Mouse (Mus musculus) cerebellum, postnatal 36 days (tissue): ENCODE measurements around the gene Mthfsd.
"Not testable (repeated sequence)": the region's sequence is repeated elsewhere in the genome, so short reads cannot be mapped to it uniquely, and the experiment has no call there.

Experiments
- DNase-seq, 2 experiments: peaks; one replicate each; pipeline ENCODE4 v3.0.0; 2021 to 2022; ENCODE audit warnings: mixed read lengths in 2 of 2

The Mthfsd gene

GRCm38 (mm10) chr8:121107668-121108656 is at the start of gene Mthfsd:
TSS of gene Mthfsd (minus strand) at chr8:121108392.
- peak; percentile 99 to 100 for DNase-seq

DNA sequence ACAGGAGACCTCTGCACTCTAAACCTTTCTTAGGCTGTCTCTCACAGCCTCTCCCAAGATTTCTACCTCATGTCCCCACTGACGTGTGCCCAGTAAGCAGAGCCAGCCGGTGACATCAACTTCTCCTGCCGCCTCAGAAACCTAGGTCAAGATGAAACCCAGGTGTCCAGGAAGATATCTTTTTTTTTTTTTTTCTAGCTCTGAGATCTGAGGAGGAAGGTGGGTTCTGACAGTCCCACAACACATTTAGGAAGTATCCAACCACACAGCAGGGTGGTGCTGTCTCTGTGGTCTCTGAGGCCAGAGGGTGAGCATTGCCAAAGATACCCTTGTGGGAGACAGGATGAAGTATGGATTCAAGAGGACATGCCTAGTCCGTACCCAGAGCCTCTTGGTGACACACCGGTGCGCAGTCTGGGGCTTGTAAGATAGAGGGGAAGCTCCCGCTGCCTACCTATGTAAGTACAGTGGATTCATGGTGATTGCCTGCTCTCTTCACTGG is 48.8 kb upstream of the Mthfsd start:
- DNase-seq = no peak

GRCm38 (mm10) chr8:121152394-121152793 is 44.2 kb upstream of the Mthfsd start:
- no peak for DNase-seq

- DNase-seq = no peak
Observed at GRCm38 (mm10) chr8:121148573-121149083, 40.4 kb upstream of the Mthfsd start.

- not testable (repeated sequence) for DNase-seq
Observed at GRCm38 (mm10) chr8:121145457-121146134, 37.4 kb upstream of the Mthfsd start.

- no peak for DNase-seq
Observed at GRCm38 (mm10) chr8:121136856-121137255, 28.7 kb upstream of the Mthfsd start.

- DNase-seq = no peak
Observed at GRCm38 (mm10) chr8:121134512-121134911, 26.3 kb upstream of the Mthfsd start.

DNA sequence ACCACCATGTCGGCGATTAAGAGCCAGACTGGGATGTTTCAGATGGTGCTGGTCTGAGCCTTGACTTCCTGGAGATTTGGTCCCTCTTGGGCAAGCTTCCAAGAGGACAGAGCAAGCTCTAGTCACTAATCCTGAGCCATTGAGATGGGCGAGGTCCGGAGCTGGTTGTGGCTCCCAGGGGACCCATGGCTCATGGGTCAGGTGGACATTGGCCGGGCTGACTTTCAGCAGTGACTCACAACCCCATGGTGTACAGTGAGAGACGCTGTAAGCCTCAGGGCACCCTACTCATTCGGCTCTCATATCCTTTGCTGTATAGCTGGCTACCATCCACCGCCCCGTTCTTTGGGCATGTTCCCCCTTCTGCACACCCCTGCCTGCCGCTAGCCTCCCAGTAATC is 25.9 kb upstream of the Mthfsd start:
- DNase-seq = no peak

DNA sequence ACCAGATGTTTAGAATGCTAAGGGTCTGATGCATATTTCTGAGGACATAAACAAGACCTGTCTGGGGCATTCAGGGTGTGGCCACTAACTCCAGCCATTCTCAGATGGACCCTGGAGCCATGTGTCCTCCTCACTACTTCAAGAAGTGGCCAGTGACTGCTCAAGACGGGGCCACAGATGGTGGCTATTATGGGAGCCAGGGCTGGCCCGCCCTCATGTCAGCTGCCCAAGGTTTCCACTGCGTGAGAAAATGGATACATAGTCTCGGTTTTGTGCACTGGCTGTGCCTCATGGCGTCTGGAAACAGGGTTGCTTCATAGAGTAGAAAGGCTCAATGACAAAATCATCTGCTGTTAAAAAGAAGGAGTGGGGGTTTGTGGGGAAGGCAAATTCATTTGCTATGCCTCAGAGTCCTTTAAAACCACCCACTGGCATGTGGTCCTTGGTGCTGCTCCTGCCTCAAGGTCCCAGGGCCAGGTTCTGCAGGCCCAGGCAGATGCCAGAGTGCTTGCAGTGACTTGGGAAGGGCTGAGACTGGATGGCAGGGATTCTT is 24.8 kb upstream of the Mthfsd start:
- no peak for DNase-seq

GRCm38 (mm10) chr8:121130522-121130921 is 22.3 kb upstream of the Mthfsd start:
- DNase-seq = no peak

- no peak for DNase-seq
Observed at GRCm38 (mm10) chr8:121129265-121129940, 21.2 kb upstream of the Mthfsd start.

DNA sequence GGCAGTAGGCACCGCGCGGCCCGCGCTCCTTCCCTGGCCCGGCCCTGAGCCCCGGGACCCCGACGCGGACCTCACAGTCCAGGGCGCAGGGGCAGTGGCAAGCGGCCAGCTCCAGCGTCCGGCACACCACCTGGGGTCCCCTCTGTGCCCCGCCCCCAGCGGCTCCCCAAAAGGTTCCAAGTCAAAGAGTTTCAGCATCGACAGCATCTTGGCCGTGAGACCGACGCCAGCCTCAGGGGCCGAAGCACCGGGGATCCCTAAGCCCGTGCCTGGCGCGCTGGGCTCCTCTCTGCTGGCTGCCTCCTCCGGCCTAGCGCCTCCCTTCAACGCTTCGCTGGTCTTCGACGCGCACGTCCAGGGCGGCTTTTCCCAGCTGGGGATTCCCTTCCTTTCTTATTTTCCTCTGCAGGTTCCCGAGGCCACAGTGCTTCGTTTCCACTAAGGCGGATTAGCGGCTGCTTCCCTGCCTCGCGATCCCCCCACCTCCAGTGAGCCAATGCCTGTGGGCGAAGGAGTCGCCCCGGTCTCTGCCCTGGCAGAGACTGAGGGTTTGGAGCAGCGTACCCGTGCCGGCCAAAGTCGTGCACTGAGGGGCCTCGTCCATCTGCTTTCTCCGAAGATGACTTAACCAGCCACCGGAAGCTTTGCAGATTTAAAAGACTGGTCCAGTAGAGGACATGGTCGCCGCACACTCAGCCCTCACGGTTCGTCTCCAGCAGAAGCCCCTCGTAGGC is 20.5 kb upstream of the Mthfsd start:
- no peak for DNase-seq

DNA sequence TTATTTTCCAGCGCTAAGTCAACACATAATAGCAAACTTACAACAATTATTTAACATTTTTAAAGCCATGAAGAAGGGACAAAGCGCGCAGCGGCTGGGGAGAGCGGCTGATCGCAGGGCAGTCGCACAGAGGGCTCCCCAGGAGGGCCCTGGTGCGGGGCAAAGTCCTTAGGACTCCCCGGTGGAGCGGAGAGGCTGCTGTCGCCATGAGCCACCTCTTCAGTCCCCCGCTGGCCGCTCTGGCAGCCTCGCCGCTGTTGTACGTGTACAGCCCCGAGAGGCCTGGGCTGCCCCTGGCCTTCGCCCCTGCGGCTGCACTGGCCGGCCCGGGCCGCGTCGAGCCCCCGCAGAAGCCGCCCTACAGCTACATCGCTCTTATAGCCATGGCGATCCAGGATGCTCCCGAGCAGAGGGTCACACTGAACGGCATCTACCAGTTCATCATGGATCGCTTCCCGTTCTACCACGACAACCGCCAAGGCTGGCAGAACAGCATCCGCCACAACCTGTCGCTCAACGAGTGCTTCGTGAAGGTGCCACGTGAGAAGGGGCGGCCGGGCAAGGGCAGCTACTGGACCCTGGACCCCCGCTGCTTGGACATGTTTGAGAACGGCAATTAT is 19.7 kb upstream of the Mthfsd start, which contains the start of gene Foxl1:
TSS of gene Foxl1 (plus strand) at position 185 of the 620 bp plus-strand sequence.
- DNase-seq = no peak

DNA sequence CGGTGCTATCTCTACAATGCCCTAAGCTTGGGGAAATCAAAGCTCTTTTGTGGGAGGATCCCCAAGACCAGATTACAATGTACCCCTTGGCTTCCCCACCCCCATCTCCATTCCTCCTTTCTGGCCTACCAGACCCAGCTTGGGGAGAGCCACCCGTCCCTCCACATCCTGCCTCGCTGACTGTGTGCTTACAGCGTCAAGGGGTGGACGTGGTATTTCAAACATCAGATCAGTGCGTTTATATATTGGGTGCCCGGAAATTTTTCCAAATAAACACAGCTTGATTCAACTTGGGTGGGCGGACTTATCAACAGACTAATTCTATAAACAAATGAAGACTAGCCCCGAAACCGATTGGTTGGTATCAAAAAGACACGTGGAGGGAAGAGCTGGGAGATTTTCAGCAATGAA is 19.1 kb upstream of the Mthfsd start:
- no peak for DNase-seq

- DNase-seq = no peak
Observed at GRCm38 (mm10) chr8:121126694-121127093, 18.5 kb upstream of the Mthfsd start.

DNA sequence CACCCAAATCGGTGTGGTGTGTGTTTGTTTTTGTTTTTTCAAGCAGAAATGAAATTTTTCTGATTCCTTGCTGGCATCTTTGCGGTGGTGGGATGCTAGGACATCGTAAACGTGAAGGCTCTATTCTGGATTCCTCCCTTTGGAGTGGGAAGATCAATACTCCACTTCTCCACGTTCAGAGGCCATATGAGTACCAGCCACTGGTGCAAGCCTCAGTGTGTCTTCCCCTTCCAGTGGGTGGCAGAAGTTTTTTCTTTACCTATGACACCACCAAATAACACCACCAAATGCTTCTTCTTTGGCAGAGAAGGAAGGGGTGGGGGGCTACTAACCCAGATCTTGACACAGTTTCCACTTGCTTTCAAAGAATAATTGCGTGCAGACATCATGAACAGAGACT is 18.0 kb upstream of the Mthfsd start:
- DNase-seq = no peak

- no peak for DNase-seq
Observed at GRCm38 (mm10) chr8:121125311-121125876, 17.2 kb upstream of the Mthfsd start.

GRCm38 (mm10) chr8:121124547-121125239 is 16.5 kb upstream of the Mthfsd start:
- DNase-seq = no peak

GRCm38 (mm10) chr8:121123113-121123512 is 14.9 kb upstream of the Mthfsd start:
- DNase-seq = no peak

- DNase-seq = no peak
Observed at GRCm38 (mm10) chr8:121122368-121122767, 14.2 kb upstream of the Mthfsd start.
